Mouse (Mus musculus) telencephalon, adult 2 months (tissue): ENCODE results near the gene H2-Q10.
A peak's percentile ranks its signal among the peaks of the same experiment; 100 is the strongest.

ENCODE experiments used
- DNase-seq: peaks from one replicate; pipeline ENCODE4 v3.0.0-alpha.2; 2011; ENCODE audit warnings: low read depth, low spot score

The H2-Q10 gene

GRCm38 (mm10) chr17:35514756-35515155 lies 44.9 kb downstream of the H2-Q10 start:
- DNase-seq: no peak

DNA sequence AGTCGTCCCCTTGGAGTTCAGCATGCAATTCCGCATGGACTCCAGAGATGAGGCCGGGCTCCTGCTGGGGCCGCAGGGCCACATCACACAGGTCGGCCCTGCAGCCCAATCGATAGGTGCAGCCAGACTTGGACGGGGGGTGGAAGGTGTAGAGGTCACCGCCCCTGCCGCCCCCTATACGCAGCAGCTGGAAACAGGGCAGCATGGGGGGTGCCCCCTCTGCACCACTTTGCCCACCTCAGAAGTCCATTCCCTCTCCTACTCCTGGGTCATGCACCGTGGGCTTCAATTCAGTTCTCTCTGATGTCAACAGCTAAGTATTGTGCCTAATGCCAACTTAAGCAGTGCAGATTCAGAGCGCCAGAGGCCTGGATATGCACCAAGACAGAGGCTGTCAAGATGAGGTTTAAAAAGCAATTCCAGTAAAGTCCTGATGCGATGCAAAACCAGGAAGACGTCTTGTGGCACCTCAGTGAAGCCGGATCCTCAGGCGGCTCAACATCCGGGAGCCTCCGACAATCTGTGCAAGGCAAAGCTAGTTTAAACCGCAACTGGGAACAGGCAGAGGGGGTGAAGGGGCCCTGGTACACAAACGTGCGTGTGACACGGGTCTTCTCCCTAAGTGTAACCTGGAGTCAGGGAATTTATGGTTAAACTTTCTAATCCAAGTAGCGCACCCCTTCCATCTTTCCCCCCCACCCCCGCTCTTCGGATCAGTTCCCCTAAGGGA lies 46.2 kb downstream of the H2-Q10 start:
- no peak for DNase-seq

DNA sequence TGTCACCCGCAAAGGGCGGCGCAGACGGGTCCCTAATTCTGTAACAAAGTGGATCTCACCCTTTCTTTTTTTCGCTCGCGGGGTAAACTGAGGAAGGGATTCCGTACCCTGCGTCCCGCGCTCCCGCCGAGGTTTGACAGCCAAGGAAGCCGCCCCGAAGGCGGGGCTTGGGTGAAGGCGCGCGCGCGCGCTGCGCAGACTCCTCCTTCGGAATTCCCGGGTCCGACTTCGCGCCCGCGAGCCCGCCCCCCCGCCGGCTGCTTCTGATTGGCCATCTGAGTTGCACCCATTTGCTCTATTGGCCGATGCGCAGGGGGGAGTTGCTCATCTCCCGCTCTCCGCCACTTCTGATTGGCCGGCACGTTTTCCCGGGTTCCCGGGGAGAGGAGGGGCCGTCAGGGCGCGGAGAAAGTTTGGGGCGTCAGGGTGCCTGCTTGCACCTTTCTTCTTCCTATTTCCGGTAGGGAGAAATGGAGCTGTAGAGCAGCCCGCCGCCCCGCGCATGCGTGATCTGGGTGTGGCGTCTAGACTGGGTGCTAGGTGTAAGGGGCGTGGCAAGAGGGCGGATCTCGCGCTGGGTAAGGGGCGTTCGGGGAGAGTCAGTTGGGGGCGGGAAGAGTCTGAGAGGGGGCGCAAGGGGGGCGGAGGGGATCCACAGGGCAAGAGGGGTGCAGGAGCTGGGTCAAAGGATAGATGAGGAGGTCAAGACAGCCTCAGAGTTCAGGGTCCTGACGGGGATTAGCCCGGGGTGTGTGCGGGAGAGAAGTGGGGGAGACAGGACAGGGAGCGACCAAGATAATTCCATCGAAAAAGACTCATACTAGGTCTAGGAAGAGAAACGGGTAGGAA lies 47.0 kb downstream of the H2-Q10 start, which contains the start of the genes Tcf19 and Cchcr1:
Gene Tcf19 (minus strand): TSS at position 173 of the 849 bp plus-strand sequence.
Gene Cchcr1 (plus strand): TSS at position 449 of the 849 bp plus-strand sequence.
- DNase-seq: peak; percentile 89

DNA sequence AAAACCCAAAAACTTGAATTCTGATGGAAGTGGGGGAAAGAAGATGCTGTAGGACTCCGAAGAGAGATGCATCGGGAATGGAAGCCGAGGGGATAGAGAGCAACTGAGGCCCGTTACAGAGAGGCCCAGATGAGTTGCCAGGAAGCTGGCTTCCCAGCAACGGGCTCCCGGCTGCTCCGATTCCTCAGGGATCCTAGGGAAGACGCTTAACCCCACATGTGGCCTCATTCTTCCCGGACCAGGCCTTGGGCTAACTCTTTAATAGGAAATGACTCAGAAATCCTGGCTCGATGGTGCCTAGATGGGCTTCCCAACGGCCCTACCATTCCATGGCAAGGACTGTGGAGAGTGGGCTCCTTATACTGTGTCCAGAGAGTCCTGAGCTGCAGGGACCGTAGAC lies 47.6 kb downstream of the H2-Q10 start:
- no peak for DNase-seq
